Mouse (Mus musculus) spleen, adult 2 months (tissue): ENCODE data around the gene Anxa4. TPM values are rescaled to one million over a fixed set of nuclear protein-coding genes. Genes with fewer than 3 reads are reported as not detected.

Source experiments
- DNase-seq, 2 experiments: peaks; one replicate each; pipeline versions ENCODE4 v3.0.0 to v3.0.0-alpha.2; 2012 to 2021; ENCODE audit warnings: low spot score in 2 of 2, low read depth in 1 of 2
- H3K27ac ChIP-seq: fragments of 200-500 bp; 2 replicates; pipeline ENCODE4 v1.5.1; 2012; ENCODE audit warnings: low read length, inconsistent platforms; ENCODE audit not compliant: insufficient read depth
- H3K27me3 ChIP-seq: fragments of 200-500 bp; 2 replicates; pipeline ENCODE4 v1.6.1; 2012; ENCODE audit warnings: mild to moderate bottlenecking, moderate library complexity, low read length, inconsistent platforms; ENCODE audit not compliant: control insufficient read depth, insufficient read depth
- H3K36me3 ChIP-seq: fragments of 200-500 bp; 2 replicates; pipeline ENCODE4 v1.6.1; 2012; ENCODE audit warnings: mild to moderate bottlenecking, low read length, inconsistent platforms; ENCODE audit not compliant: control insufficient read depth, insufficient read depth
- H3K4me1 ChIP-seq: fragments of 200-500 bp; 2 replicates; pipeline ENCODE4 v1.6.1; 2011; ENCODE audit warnings: inconsistent platforms; ENCODE audit not compliant: control insufficient read depth, insufficient read depth, insufficient read length
- H3K4me3 ChIP-seq: fragments of 200-500 bp; 2 replicates; pipeline ENCODE4 v1.5.1; 2011; ENCODE audit warnings: mild to moderate bottlenecking, inconsistent platforms; ENCODE audit not compliant: insufficient read depth, insufficient read length; ENCODE audit errors: extremely low read depth
- CTCF ChIP-seq: fragments of 200-500 bp; IDR thresholded peaks from 2 replicates; pipeline ENCODE4 v1.5.1; 2011; ENCODE audit warnings: mild to moderate bottlenecking, inconsistent platforms; ENCODE audit not compliant: insufficient read depth, insufficient read length, insufficient replicate concordance; ENCODE audit errors: extremely low read depth
- POLR2A ChIP-seq: fragments of 200-500 bp; IDR thresholded peaks from 2 replicates; pipeline ENCODE4 v1.6.1; 2011; ENCODE audit warnings: low read depth, low read length, inconsistent platforms
- WGBS: fragments of 180-500 bp; shearing (Covaris S2); methylation state at CpG from one replicate; pipeline ENCODE4 v1.1.7; 2018; 5-methylcytosine and 5-hydroxymethylcytosine counted together
- polyA plus RNA-seq: library from polyadenylated mRNA; depleted of rRNA; stranded (reverse); fragments of >200 nt; gene quantifications from 2 replicates; pipeline ENCODE4 v1.2.3, GENCODE M21; 2012

Gene Anxa4
- polyA plus RNA-seq, 1 experiment, result 13.7 TPM

GRCm38 (mm10) chr6:86784739-86785138, 8.6 kb downstream of the Anxa4 start:
- Histone ChIP-seq H3K4me3 (no peak overlapping the region), H3K36me3 (no peaks in the 10 kb centered on the region), H3K4me1 (peaks cover 2% of the 10 kb centered on the region; the same call in 1 of the 2 replicates), H3K27ac (no peak overlapping the region), H3K27me3 (no peaks in the 10 kb centered on the region)
- WGBS, result 46% methylated on average over 3 of the region's 3 CpGs
- peak; percentile 13 to 33 for DNase-seq
- TF ChIP-seq CTCF (no peak), POLR2A (no peak)

GRCm38 (mm10) chr6:86782342-86782741, 11.0 kb downstream of the Anxa4 start:
- TF ChIP-seq CTCF (no peak), POLR2A (no peak)
- Histone ChIP-seq H3K36me3 (no peaks in the 10 kb centered on the region), H3K4me1 (peaks cover 2% of the 10 kb centered on the region; the same call in 1 of the 2 replicates), H3K27ac (no peak overlapping the region), H3K4me3 (no peak overlapping the region), H3K27me3 (no peaks in the 10 kb centered on the region)
- DNase-seq, result no peak
- 94% methylated on average over 2 of the region's 3 CpGs for WGBS

GRCm38 (mm10) chr6:86781361-86781957, 11.9 kb downstream of the Anxa4 start:
- peaks cover 2% of the 10 kb centered on the region; the same call in 1 of the 2 replicates for H3K4me1 ChIP-seq
- no peaks in the 10 kb centered on the region for H3K36me3 ChIP-seq
- no peak overlapping the region for H3K27ac ChIP-seq
- WGBS, result 61% methylated on average over 2 of the region's 2 CpGs
- DNase-seq, result no peak
- no peak overlapping the region for H3K4me3 ChIP-seq
- H3K27me3 ChIP-seq, result no peaks in the 10 kb centered on the region
- TF ChIP-seq POLR2A (no peak), CTCF (no peak)

- Histone ChIP-seq H3K27me3 (no peaks in the 10 kb centered on the region), H3K4me1 (no peaks in the 10 kb centered on the region), H3K4me3 (no peak overlapping the region), H3K27ac (no peak overlapping the region), H3K36me3 (no peaks in the 10 kb centered on the region)
- 76% methylated on average over 10 of the region's 10 CpGs for WGBS
- TF ChIP-seq POLR2A (no peak), CTCF (no peak)
- no peak for DNase-seq
Measured at GRCm38 (mm10) chr6:86778910-86779594, 14.3 kb downstream of the Anxa4 start.

GRCm38 (mm10) chr6:86777181-86777580, 16.2 kb downstream of the Anxa4 start:
- 43% methylated on average over 3 of the region's 3 CpGs for WGBS
- Histone ChIP-seq H3K4me1 (no peaks in the 10 kb centered on the region), H3K27ac (no peak overlapping the region)

GRCm38 (mm10) chr6:86776706-86777071, 16.7 kb downstream of the Anxa4 start:
- TF ChIP-seq CTCF (no peak), POLR2A (no peak)
- Histone ChIP-seq H3K27ac (no peak overlapping the region), H3K4me1 (no peaks in the 10 kb centered on the region), H3K36me3 (no peaks in the 10 kb centered on the region), H3K4me3 (no peak overlapping the region), H3K27me3 (no peaks in the 10 kb centered on the region)
- 83% methylated on average over 4 of the region's 4 CpGs for WGBS
- DNase-seq, result no peak

More at GRCm38 (mm10) chr6:86777181-86777580, 16.2 kb downstream of the Anxa4 start:
- DNase-seq, result no peak
- H3K4me3 ChIP-seq, result no peak overlapping the region
- H3K27me3 ChIP-seq, result no peaks in the 10 kb centered on the region
- no peaks in the 10 kb centered on the region for H3K36me3 ChIP-seq
- TF ChIP-seq POLR2A, result no peak
- TF ChIP-seq CTCF, result no peak
